Mouse (Mus musculus): ENCODE measurements around the gene Wsb2. TPM values are rescaled to one million over a fixed set of nuclear protein-coding genes. Genes with fewer than 3 reads are reported as not detected.

Wsb2 gene
- polyA plus RNA-seq, 1 experiment from 2014 or later, result 78.0 TPM

DNA sequence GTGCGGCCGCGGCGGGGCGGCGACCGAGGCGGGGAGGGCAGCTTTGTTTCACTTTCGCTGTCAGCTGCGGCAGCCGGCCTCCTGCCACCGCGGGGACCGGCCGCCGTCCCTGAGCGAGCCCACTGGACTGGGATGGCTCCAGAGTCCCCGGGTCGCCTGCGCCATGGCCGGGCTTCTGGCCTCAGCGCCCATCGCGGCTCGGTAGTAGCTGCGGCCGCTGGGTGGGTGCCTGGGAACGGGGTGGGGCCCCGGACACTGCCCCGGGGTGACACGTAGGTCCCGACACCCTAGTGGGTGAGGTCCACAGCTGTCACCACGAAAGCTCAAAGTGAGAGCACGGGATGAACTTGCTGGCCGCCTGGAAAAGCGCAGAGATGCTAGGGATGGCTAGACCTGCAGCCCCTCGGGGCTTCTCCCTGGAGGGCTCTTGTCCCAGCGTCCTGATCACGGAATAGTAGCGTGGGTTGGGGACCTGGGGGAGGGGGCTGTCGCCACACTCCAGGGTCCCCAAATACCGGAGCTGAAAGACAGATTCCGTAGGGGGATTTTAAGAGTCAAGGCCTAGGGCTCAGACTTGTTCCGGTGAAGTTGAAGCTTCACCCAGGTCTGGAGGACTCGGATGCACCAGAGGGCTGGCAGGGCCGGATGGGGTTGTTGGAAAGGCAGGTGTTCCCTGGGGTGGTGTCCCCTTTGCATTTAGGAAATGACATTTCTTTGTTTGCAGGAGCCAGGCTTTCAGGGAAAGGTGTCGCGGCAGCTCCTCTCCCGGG is 559 bp downstream of the Wsb2 start:
- Histone ChIP-seq H3K9ac (peak overlapping the region; percentile 64), H3K27ac (peak overlapping the region; percentile 84), H3K27me3 (replicated peaks) (no peaks in the 10 kb centered on the region), H3K4me2 (peak overlapping the region; percentile 80), H3K36me3 (no peaks in the 10 kb centered on the region), H3K4me1 (peaks cover 38% of the 10 kb centered on the region), H3K4me3 (replicated peaks) (peak overlapping the region; percentile 68), H3K9me3 (no peaks in the 10 kb centered on the region)
- ATAC-seq (ENCODE audit: insufficient read depth, low FRiP score, low read depth), result peak; percentile 19
- WGBS, result 2% methylated on average over 48 of the region's 49 CpGs

GRCm38 (mm10) chr5:117358248-117358630 is 1.1 kb downstream of the Wsb2 start:
- no peak for ATAC-seq (ENCODE audit: insufficient read depth, low FRiP score, low read depth)
- Histone ChIP-seq H3K4me1 (peaks cover 42% of the 10 kb centered on the region), H3K27me3 (replicated peaks) (no peaks in the 10 kb centered on the region), H3K27ac (peak overlapping the region; percentile 84), H3K9ac (peak overlapping the region; percentile 64; the same call in 1 of the 2 replicates), H3K4me2 (peak overlapping the region; percentile 80), H3K36me3 (no peaks in the 10 kb centered on the region), H3K9me3 (no peaks in the 10 kb centered on the region), H3K4me3 (replicated peaks) (peak overlapping the region; percentile 68)
- 15% methylated on average over 6 of the region's 6 CpGs for WGBS

DNA sequence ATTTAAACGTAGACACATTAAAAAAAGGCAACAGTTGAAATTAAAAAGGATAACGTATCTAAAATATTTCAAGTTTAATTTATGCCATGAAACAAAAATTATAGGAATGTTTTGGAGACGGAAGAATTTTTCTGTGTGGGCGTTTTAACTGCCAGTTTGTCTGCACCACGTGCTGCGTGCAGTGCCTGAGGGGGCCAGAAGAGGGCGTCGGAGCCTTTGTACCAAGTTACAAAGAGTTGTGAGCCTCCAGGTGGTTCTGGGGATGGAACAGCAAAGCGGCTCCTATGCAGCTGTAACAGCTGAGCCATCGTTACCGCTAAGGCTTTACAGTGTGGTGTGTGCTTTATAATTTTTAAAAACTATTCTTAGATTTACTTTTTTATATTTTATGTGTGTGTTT is 1.6 kb downstream of the Wsb2 start:
- no peak for ATAC-seq (ENCODE audit: insufficient read depth, low FRiP score, low read depth)
- H3K36me3 ChIP-seq, result no peaks in the 10 kb centered on the region
- no peaks in the 10 kb centered on the region for H3K9me3 ChIP-seq
- 46% methylated on average over 11 of the region's 11 CpGs for WGBS
- H3K27me3 ChIP-seq (replicated peaks), result no peaks in the 10 kb centered on the region
- H3K4me2 ChIP-seq, result peak overlapping the region; percentile 80; the same call in 1 of the 2 replicates
- no peak overlapping the region for H3K27ac ChIP-seq
- H3K4me1 ChIP-seq, result peaks cover 45% of the 10 kb centered on the region
- H3K9ac ChIP-seq, result no peak overlapping the region
- no peak overlapping the region; the same call in 1 of the 2 replicates for H3K4me3 ChIP-seq (replicated peaks)

- H3K4me2 ChIP-seq, result peak overlapping the region; percentile 19; the same call in 1 of the 2 replicates
Observed at GRCm38 (mm10) chr5:117359497-117360227, 2.6 kb downstream of the Wsb2 start.

GRCm38 (mm10) chr5:117360228-117360515 is 3.1 kb downstream of the Wsb2 start:
- Histone ChIP-seq H3K4me1 (peaks cover 43% of the 10 kb centered on the region), H3K27me3 (replicated peaks) (no peaks in the 10 kb centered on the region), H3K9ac (no peak overlapping the region), H3K4me3 (replicated peaks) (no peak overlapping the region), H3K36me3 (0 out of 2 replicates have a peak, but pooled peaks cover 5% of the 10 kb centered on the region), H3K9me3 (no peaks in the 10 kb centered on the region), H3K27ac (peak overlapping the region; percentile 96), H3K4me2 (peak overlapping the region; percentile 19; the same call in 1 of the 2 replicates)
- no peak for ATAC-seq (ENCODE audit: insufficient read depth, low FRiP score, low read depth)
- 53% methylated on average over 13 of the region's 13 CpGs for WGBS

More at GRCm38 (mm10) chr5:117359497-117360227, 2.6 kb downstream of the Wsb2 start:
- Histone ChIP-seq H3K27ac (peak overlapping the region; percentile 96), H3K4me1 (peaks cover 45% of the 10 kb centered on the region), H3K4me3 (replicated peaks) (no peak overlapping the region), H3K9ac (no peak overlapping the region), H3K36me3 (0 out of 2 replicates have a peak, but pooled peaks cover 2% of the 10 kb centered on the region), H3K27me3 (replicated peaks) (no peaks in the 10 kb centered on the region), H3K9me3 (no peaks in the 10 kb centered on the region)
- ATAC-seq (ENCODE audit: insufficient read depth, low FRiP score, low read depth), result no peak
- WGBS, result 38% methylated on average over 7 of the region's 7 CpGs

- Histone ChIP-seq H3K27me3 (replicated peaks) (no peaks in the 10 kb centered on the region), H3K27ac (peak overlapping the region; percentile 96), H3K9ac (no peak overlapping the region), H3K36me3 (0 out of 2 replicates have a peak, but pooled peaks cover 5% of the 10 kb centered on the region), H3K4me3 (replicated peaks) (0 out of 2 replicates have a peak overlapping the region, but pooled peaks have one; percentile 2), H3K4me2 (peak overlapping the region; percentile 30), H3K4me1 (peaks cover 39% of the 10 kb centered on the region), H3K9me3 (no peaks in the 10 kb centered on the region)
- ATAC-seq (ENCODE audit: insufficient read depth, low FRiP score, low read depth), result peak; percentile 77
- 36% methylated on average over 13 of the region's 13 CpGs for WGBS
Observed at GRCm38 (mm10) chr5:117360631-117361541, 3.8 kb downstream of the Wsb2 start.

GRCm38 (mm10) chr5:117361590-117361989 is 4.5 kb downstream of the Wsb2 start:
- 84% methylated on average over 4 of the region's 4 CpGs for WGBS
- Histone ChIP-seq H3K4me1 (peaks cover 34% of the 10 kb centered on the region), H3K9me3 (no peaks in the 10 kb centered on the region), H3K27me3 (replicated peaks) (no peaks in the 10 kb centered on the region), H3K4me2 (peak overlapping the region; percentile 30; the same call in 1 of the 2 replicates), H3K27ac (peak overlapping the region; percentile 96), H3K9ac (no peak overlapping the region), H3K36me3 (0 out of 2 replicates have a peak, but pooled peaks cover 5% of the 10 kb centered on the region), H3K4me3 (replicated peaks) (no peak overlapping the region)
- ATAC-seq (ENCODE audit: insufficient read depth, low FRiP score, low read depth), result no peak

- ATAC-seq (ENCODE audit: insufficient read depth, low FRiP score, low read depth), result peak; percentile 47
- Histone ChIP-seq H3K4me1 (peaks cover 36% of the 10 kb centered on the region), H3K36me3 (peaks cover 14% of the 10 kb centered on the region; the same call in 1 of the 2 replicates), H3K9me3 (no peaks in the 10 kb centered on the region), H3K27ac (peak overlapping the region; percentile 86), H3K27me3 (replicated peaks) (no peaks in the 10 kb centered on the region), H3K9ac (no peak overlapping the region), H3K4me2 (0 out of 2 replicates have a peak overlapping the region, but pooled peaks have one; percentile 10), H3K4me3 (replicated peaks) (no peak overlapping the region)
- WGBS, result 52% methylated on average over 15 of the region's 15 CpGs
Observed at GRCm38 (mm10) chr5:117363066-117363782, 6.1 kb downstream of the Wsb2 start.

- Histone ChIP-seq H3K9me3 (no peaks in the 10 kb centered on the region), H3K27me3 (replicated peaks) (no peaks in the 10 kb centered on the region), H3K4me1 (peaks cover 30% of the 10 kb centered on the region), H3K27ac (no peak overlapping the region), H3K4me3 (replicated peaks) (no peak overlapping the region), H3K4me2 (no peak overlapping the region), H3K36me3 (peaks cover 21% of the 10 kb centered on the region; the same call in 1 of the 2 replicates), H3K9ac (no peak overlapping the region)
- 84% methylated on average over 3 of the region's 3 CpGs for WGBS
- no peak for ATAC-seq (ENCODE audit: insufficient read depth, low FRiP score, low read depth)
Observed at GRCm38 (mm10) chr5:117364821-117365220, 7.7 kb downstream of the Wsb2 start.

DNA sequence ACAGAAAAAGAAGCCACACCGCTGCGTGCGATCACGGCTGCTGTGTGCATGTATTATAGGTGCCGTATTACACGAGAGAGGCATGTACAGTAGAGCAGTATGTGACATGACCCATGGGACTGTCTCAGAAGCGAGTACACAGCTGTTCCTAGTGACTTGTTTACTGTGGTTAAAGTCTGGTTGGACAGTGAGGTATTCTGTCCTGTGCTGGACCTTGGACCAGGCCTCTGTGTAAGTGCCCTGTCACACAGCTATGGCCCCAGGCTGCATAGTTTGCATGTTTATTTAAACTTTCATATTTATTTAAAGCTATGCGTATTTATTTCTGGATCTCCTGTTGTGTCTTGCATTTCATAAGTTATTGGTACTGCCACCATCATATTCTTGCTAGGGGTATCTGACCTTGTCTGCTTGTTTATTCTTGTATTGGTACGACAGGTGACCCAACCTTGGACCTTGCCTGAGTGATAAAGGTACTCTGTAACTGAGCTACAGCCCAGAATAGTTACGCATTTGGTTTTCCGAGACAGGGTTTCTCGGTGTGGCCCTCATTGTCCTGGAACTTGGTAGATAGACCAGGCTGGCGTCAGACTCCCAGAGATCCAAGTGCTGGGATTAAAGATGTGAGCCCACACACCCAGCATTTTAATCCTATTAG is 8.9 kb downstream of the Wsb2 start:
- no peak overlapping the region for H3K9ac ChIP-seq
- WGBS, result 80% methylated on average over 13 of the region's 13 CpGs
- H3K4me2 ChIP-seq, result no peak overlapping the region
- no peak overlapping the region for H3K27ac ChIP-seq
- peak; percentile 57; the same call in 1 of the 2 replicates for ATAC-seq (ENCODE audit: insufficient read depth, low FRiP score, low read depth)
- H3K36me3 ChIP-seq, result peaks cover 28% of the 10 kb centered on the region
- H3K4me1 ChIP-seq, result peaks cover 18% of the 10 kb centered on the region
- no peak overlapping the region for H3K4me3 ChIP-seq (replicated peaks)
- H3K27me3 ChIP-seq (replicated peaks), result no peaks in the 10 kb centered on the region
- no peaks in the 10 kb centered on the region for H3K9me3 ChIP-seq
